Mouse (Mus musculus) stomach, postnatal 0 days (tissue): ENCODE results near the gene Il23r.
"Not testable (repeated sequence)": the region's sequence is repeated elsewhere in the genome, so short reads cannot be mapped to it uniquely, and the experiment has no call there.

Experiments
- CTCF ChIP-seq: IDR thresholded peaks from 2 replicates; pipeline ENCODE4 v1.5.1; 2016; ENCODE audit warnings: antibody characterized with exemption, low read depth, mild to moderate bottlenecking, moderate library complexity
- EP300 ChIP-seq: optimal IDR thresholded peaks from 2 replicates; pipeline ENCODE3; 2016; ENCODE audit warnings: antibody characterized with exemption

GRCm38 (mm10) chr6:67501938-67502337, 10.3 kb upstream of the Il23r start:
- TF ChIP-seq CTCF, EP300: not testable (repeated sequence)
